Mouse (Mus musculus): ENCODE results near the gene Amigo3. TPM values are rescaled to one million over a fixed set of nuclear protein-coding genes. Genes with fewer than 3 reads are reported as not detected.
A peak's percentile ranks its signal among the peaks of the same experiment; 100 is the strongest.

Gene Amigo3
- polyA plus RNA-seq, 1 experiment, result 3.4 TPM

DNA sequence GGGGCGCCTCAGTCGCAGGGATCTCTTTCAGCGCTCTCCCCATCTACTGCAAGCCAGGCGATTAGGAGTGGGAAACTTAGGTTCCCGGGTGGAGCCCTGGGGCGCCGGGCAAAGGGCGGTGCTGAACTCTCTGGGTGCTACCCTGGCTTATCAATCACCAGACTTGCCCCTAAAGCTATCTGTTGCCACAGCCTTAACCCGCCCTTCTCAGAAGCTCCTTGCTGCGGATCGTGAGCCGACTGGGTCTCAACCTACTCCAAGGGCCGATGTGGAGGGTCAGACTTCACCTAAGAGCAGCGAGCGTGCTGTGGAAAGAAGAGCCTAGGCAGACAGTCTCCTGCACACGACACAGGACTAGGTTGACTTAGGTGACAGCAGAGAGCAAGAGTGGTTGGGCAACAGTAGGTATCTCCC, 42.0 kb downstream of the Amigo3 start:
- no peaks in the 10 kb centered on the region for H3K4me1 ChIP-seq (ENCODE audit: control insufficient read depth, insufficient read depth, low read length)
- TF ChIP-seq POLR2A (IDR thresholded peaks at IDR 0.05; ENCODE audit: low read depth, low read length) (no peak; the same call in 1 of the 2 replicates), CTCF (IDR thresholded peaks at IDR 0.05; ENCODE audit: borderline replicate concordance, insufficient read depth, low read length) (no peak)
- peak overlapping the region; percentile 81 for H3K4me3 ChIP-seq (ENCODE audit: insufficient read depth, low read length)
- H3K27ac ChIP-seq (ENCODE audit: insufficient read depth, low read length), result no peak overlapping the region

DNA sequence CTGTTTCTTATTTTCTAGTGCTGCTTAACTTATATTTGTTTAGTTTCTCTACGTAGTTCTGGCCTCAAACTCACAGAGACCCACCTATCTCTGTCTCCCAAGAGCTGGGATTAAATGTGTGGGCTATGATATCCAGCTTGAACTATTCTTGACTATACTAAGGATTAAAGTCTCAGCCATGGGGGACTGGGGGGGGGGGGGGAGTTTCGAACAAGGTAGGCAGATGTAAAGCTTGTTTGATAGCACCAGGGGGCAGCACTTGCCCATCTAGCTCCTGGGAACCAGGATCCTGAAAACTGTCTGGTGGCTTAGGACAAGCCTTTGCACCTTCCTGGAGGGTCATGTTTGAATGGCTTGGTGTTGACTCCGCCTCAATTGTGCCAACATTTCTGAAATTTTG, 42.6 kb downstream of the Amigo3 start:
- Histone ChIP-seq H3K4me3 (ENCODE audit: insufficient read depth, low read length) (peak overlapping the region; percentile 81), H3K4me1 (ENCODE audit: control insufficient read depth, insufficient read depth, low read length) (no peaks in the 10 kb centered on the region), H3K27ac (ENCODE audit: insufficient read depth, low read length) (no peak overlapping the region)
- peak; percentile 65; the same call in 1 of the 2 replicates for TF ChIP-seq CTCF (IDR thresholded peaks at IDR 0.05; ENCODE audit: borderline replicate concordance, insufficient read depth, low read length)
- no peak for TF ChIP-seq POLR2A (IDR thresholded peaks at IDR 0.05; ENCODE audit: low read depth, low read length)

DNA sequence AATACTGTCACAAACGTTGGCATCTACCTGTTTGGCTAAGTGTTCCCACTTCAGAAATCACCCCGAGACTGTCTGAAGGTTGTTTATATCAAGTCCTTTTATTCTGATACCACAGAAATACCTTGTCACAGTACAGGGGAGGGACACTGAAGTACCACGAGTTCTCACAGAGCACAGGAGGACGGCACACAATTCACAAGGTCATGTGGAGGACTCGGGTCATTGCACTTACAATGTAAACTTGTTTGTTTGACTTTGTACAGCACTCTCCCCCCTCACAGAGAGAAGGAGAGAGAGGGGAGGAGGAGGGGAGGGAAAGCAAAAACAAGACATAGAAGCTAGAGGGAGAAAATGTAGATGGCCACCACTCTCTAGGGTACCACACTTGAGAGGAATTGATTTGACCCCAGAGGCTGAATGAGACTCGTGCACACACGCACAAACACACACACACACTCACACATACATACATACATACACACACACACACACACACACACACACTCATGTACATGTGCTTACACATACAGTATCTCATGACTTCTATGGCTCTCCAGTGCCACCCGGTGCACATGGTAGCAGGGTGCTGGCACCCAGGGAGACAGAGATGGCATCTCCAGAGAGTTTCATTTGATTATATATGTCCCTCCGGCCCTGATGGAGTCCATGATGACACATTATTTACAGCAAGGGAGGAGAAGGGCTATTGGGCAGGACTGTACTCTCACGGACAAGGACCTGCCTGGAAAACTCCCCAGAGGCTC, 43.2 kb downstream of the Amigo3 start:
- H3K4me3 ChIP-seq (ENCODE audit: insufficient read depth, low read length), result no peak overlapping the region
- H3K4me1 ChIP-seq (ENCODE audit: control insufficient read depth, insufficient read depth, low read length), result no peaks in the 10 kb centered on the region
- TF ChIP-seq CTCF (IDR thresholded peaks at IDR 0.05; ENCODE audit: borderline replicate concordance, insufficient read depth, low read length) (no peak), POLR2A (IDR thresholded peaks at IDR 0.05; ENCODE audit: low read depth, low read length) (no peak)
- H3K27ac ChIP-seq (ENCODE audit: insufficient read depth, low read length), result no peak overlapping the region

DNA sequence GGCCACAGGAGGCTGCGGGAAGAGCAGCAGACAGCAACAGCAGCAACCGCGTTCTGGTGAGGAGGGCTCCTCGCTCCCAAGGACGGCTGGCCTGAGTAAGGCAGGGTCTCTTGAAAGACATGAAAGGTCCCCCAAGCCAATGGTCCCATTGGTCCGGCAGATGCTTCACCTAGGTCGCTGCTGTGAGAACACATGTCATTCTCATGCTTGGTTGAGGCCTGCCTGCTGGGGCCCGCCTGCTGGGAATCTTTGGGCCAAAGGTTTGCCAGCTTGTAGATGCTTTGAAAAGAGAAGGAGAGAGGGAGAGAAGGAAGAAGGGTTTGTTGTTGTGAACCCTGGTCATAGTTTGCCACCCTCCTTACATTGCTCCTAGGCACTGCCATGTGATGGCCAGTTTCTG, 46.7 kb downstream of the Amigo3 start:
- no peaks in the 10 kb centered on the region for H3K4me1 ChIP-seq (ENCODE audit: control insufficient read depth, insufficient read depth, low read length)
- no peak for TF ChIP-seq POLR2A (IDR thresholded peaks at IDR 0.05; ENCODE audit: low read depth, low read length)
- TF ChIP-seq CTCF (IDR thresholded peaks at IDR 0.05; ENCODE audit: borderline replicate concordance, insufficient read depth, low read length), result no peak
- H3K4me3 ChIP-seq (ENCODE audit: insufficient read depth, low read length), result no peak overlapping the region
- no peak overlapping the region for H3K27ac ChIP-seq (ENCODE audit: insufficient read depth, low read length)

DNA sequence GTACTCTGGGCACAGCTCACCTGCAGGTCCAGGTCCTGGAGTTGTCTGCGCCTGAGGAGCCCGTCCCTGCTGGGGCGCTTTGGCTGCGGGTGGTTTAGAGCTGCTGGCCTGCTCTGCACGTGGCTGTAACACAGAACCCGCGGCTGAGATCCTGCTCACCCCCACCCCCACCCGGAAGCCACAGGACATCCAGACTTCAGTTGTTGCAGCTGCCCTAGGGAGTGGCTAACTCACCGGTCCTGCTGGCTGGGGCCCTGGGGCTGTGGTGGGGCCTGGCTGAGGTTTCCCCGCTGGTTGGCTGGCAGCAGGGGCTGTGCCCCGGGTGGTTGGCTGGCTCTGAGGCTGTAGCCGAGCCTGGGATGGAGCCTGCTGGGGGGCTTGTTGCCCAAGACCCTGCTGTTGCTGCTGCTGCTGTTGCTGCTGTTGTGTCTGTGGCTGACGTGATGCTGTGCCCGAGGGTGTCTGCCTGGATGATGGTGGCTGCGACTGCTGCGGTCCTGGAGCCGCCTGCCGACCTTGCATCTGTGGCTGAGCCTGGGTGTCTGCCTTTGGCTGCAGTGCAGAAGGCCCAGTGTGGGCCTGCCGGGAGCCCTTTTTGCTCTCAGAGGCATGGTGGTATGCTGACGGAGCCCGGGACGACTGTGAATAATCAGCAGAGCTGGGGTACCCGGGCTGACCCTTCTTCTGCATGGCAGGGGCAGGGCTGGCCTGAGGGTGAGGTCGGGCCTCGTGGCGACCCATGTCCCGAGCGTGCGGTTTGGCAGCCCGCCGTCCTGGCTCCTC, 52.0 kb downstream of the Amigo3 start:
- H3K4me3 ChIP-seq (ENCODE audit: insufficient read depth, low read length), result no peak overlapping the region
- H3K27ac ChIP-seq (ENCODE audit: insufficient read depth, low read length), result no peak overlapping the region
- TF ChIP-seq CTCF (IDR thresholded peaks at IDR 0.05; ENCODE audit: borderline replicate concordance, insufficient read depth, low read length) (no peak), POLR2A (IDR thresholded peaks at IDR 0.05; ENCODE audit: low read depth, low read length) (no peak)
- H3K4me1 ChIP-seq (ENCODE audit: control insufficient read depth, insufficient read depth, low read length), result no peaks in the 10 kb centered on the region

Other genes starting within 250 kb of the Amigo3 start
- 83.3 and 87.1 TPM in 2 replicates for gene Rbm6, start 179.9 kb upstream of the Amigo3 start, polyA plus RNA-seq (2011; ENCODE audit: insufficient read length, low read depth, missing spikeins)
- 6.4 and 8.7 TPM in 2 replicates for gene Mon1a, start 165.0 kb upstream of the Amigo3 start, polyA plus RNA-seq (2011; ENCODE audit: insufficient read length, low read depth, missing spikeins)
- gene Mst1r, start 146.3 kb upstream of the Amigo3 start, polyA plus RNA-seq (2011; ENCODE audit: insufficient read length, low read depth, missing spikeins), result 0.61 and 1.6 TPM in 2 replicates
- not detected in 2 replicates for gene Actl11, start 124.7 kb upstream of the Amigo3 start, polyA plus RNA-seq (2011; ENCODE audit: insufficient read length, low read depth, missing spikeins)
- not detected in 2 replicates for gene Camkv, start 117.5 kb upstream of the Amigo3 start, polyA plus RNA-seq (2011; ENCODE audit: insufficient read length, low read depth, missing spikeins)
- 11.1 and 13.5 TPM in 2 replicates for gene Traip, start 103.0 kb upstream of the Amigo3 start, polyA plus RNA-seq (2011; ENCODE audit: insufficient read length, low read depth, missing spikeins)
- gene Uba7, start 77.7 kb upstream of the Amigo3 start, polyA plus RNA-seq (2011; ENCODE audit: insufficient read length, low read depth, missing spikeins), result 18.8 and 27.3 TPM in 2 replicates
- 0.75 and 1.2 TPM in 2 replicates for gene Gm20661, start 70.1 kb upstream of the Amigo3 start, polyA plus RNA-seq (2011; ENCODE audit: insufficient read length, low read depth, missing spikeins)
- 15.0 and 21.0 TPM in 2 replicates for gene Inka1, start 67.3 kb upstream of the Amigo3 start, polyA plus RNA-seq (2011; ENCODE audit: insufficient read length, low read depth, missing spikeins)
- gene Cdhr4, start 60.7 kb upstream of the Amigo3 start, polyA plus RNA-seq (2011; ENCODE audit: insufficient read length, low read depth, missing spikeins), result 2.1 and 4.0 TPM in 2 replicates
- not detected in 2 replicates for gene Gm20662, start 56.8 kb upstream of the Amigo3 start, polyA plus RNA-seq (2011; ENCODE audit: insufficient read length, low read depth, missing spikeins)
- 54.9 and 57.9 TPM in 2 replicates for gene Ip6k1, start 50.7 kb upstream of the Amigo3 start, polyA plus RNA-seq (2011; ENCODE audit: insufficient read length, low read depth, missing spikeins)
- gene Gmppb, start 3.9 kb upstream of the Amigo3 start, polyA plus RNA-seq (2011; ENCODE audit: insufficient read length, low read depth, missing spikeins), result 32.3 and 33.5 TPM in 2 replicates
- not detected in 2 replicates for gene Mst1, start 27.3 kb downstream of the Amigo3 start, polyA plus RNA-seq (2011; ENCODE audit: insufficient read length, low read depth, missing spikeins)
- 26.4 and 31.4 TPM in 2 replicates for gene Rnf123, start 30.2 kb downstream of the Amigo3 start, polyA plus RNA-seq (2011; ENCODE audit: insufficient read length, low read depth, missing spikeins)
- gene Apeh, start 41.4 kb downstream of the Amigo3 start, polyA plus RNA-seq (2011; ENCODE audit: insufficient read length, low read depth, missing spikeins), result 53.4 and 63.9 TPM in 2 replicates
- 0.08 and 0.25 TPM in 2 replicates for gene Bsn, start 137.2 kb downstream of the Amigo3 start, polyA plus RNA-seq (2011; ENCODE audit: insufficient read length, low read depth, missing spikeins)
- gene Dag1, start 210.8 kb downstream of the Amigo3 start, polyA plus RNA-seq (2011; ENCODE audit: insufficient read length, low read depth, missing spikeins), result 102 and 109 TPM in 2 replicates
- gene Nicn1, start 237.3 kb downstream of the Amigo3 start, polyA plus RNA-seq (2011; ENCODE audit: insufficient read length, low read depth, missing spikeins), result 36.5 and 49.6 TPM in 2 replicates
- 2.6 and 3.7 TPM in 2 replicates for gene Amt, start 243.7 kb downstream of the Amigo3 start, polyA plus RNA-seq (2011; ENCODE audit: insufficient read length, low read depth, missing spikeins)

Measured in embryonic fibroblast, embryonic 13.5 days (primary cell).